Mouse (Mus musculus) mature B cell (primary cell): ENCODE measurements around the gene Camsap3.
"Not testable (repeated sequence)": the region's sequence is repeated elsewhere in the genome, so short reads cannot be mapped to it uniquely, and the experiment has no call there.

Source experiments
- in situ Hi-C: fragments of 300-500 bp; cut with MboI; formaldehyde crosslinking; loops from 2 replicates; pipeline ENCODE4 v1.14.3; 2019

Gene Camsap3

GRCm38 (mm10) chr8:3586993-3587390, at the start of gene Camsap3:
TSS of gene Camsap3 (plus strand) at chr8:3587293.
- in situ Hi-C loops = no loop called here

GRCm38 (mm10) chr8:3537666-3538065, 49.4 kb upstream of the Camsap3 start:
- in situ Hi-C loops = no loop called here

- in situ Hi-C loops = no loop called here
These were observed 47.9 kb upstream of the Camsap3 start for GRCm38 (mm10) chr8:3539146-3539545.

- in situ Hi-C loops = no loop called here
These were observed 47.0 kb upstream of the Camsap3 start for GRCm38 (mm10) chr8:3540076-3540475.

GRCm38 (mm10) chr8:3546511-3546910, 40.6 kb upstream of the Camsap3 start:
- in situ Hi-C loops = no loop called here

- in situ Hi-C loops = loop anchor here (25.0 kb wide), 1 partner anchor 410 kb away; the partner anchor contains the start of gene Cd209c
These were observed 34.9 kb upstream of the Camsap3 start for GRCm38 (mm10) chr8:3552240-3552639.

GRCm38 (mm10) chr8:3556114-3556513, 31.0 kb upstream of the Camsap3 start:
- in situ Hi-C loops = loop anchor here (25.0 kb wide), 1 partner anchor 406 kb away; the partner anchor contains the start of gene Cd209c

GRCm38 (mm10) chr8:3567641-3568371, 19.3 kb upstream of the Camsap3 start, which contains the start of gene C330021F23Rik:
TSS of gene C330021F23Rik (plus strand) at chr8:3567990.
- in situ Hi-C loops = loop anchor here (25.0 kb wide), 1 partner anchor 394 kb away; the partner anchor contains the start of gene Cd209c

GRCm38 (mm10) chr8:3568378-3568777, 18.7 kb upstream of the Camsap3 start:
- in situ Hi-C loops = loop anchor here (25.0 kb wide), 1 partner anchor 394 kb away; the partner anchor contains the start of gene Cd209c

- in situ Hi-C loops = loop anchor here (25.0 kb wide), 1 partner anchor 393 kb away; the partner anchor contains the start of gene Cd209c
These were observed 17.3 kb upstream of the Camsap3 start for GRCm38 (mm10) chr8:3569784-3570183.

GRCm38 (mm10) chr8:3574546-3574945, 12.5 kb upstream of the Camsap3 start:
- in situ Hi-C loops = loop anchor here (25.0 kb wide), 1 partner anchor 388 kb away; the partner anchor contains the start of gene Cd209c

GRCm38 (mm10) chr8:3576211-3576960, 10.7 kb upstream of the Camsap3 start:
- in situ Hi-C loops = no loop called here

GRCm38 (mm10) chr8:3579390-3580364, 7.4 kb upstream of the Camsap3 start:
- in situ Hi-C loops = no loop called here

GRCm38 (mm10) chr8:3581961-3582360, 5.1 kb upstream of the Camsap3 start:
- in situ Hi-C loops = not testable (repeated sequence)

- in situ Hi-C loops = no loop called here
These were observed 641 bp upstream of the Camsap3 start for GRCm38 (mm10) chr8:3586452-3586851.

GRCm38 (mm10) chr8:3587391-3588257, 531 bp downstream of the Camsap3 start:
- in situ Hi-C loops = no loop called here

- in situ Hi-C loops = no loop called here
These were observed 1.2 kb downstream of the Camsap3 start for GRCm38 (mm10) chr8:3588258-3588633.

GRCm38 (mm10) chr8:3593470-3593869, 6.4 kb downstream of the Camsap3 start:
- in situ Hi-C loops = no loop called here

- in situ Hi-C loops = no loop called here
These were observed 7.4 kb downstream of the Camsap3 start for GRCm38 (mm10) chr8:3594466-3594865.

GRCm38 (mm10) chr8:3598054-3598453, 11.0 kb downstream of the Camsap3 start:
- in situ Hi-C loops = no loop called here
